Mouse (Mus musculus): ENCODE results near the gene Clec4n. TPM values are rescaled to one million over a fixed set of nuclear protein-coding genes. Genes with fewer than 3 reads are reported as not detected.
"Not testable (repeated sequence)": the region's sequence is repeated elsewhere in the genome, so short reads cannot be mapped to it uniquely, and the experiment has no call there.

The Clec4n gene
- polyA plus RNA-seq, 1 experiment from 2014 or later, result 1.6 TPM

- Histone ChIP-seq H3K9ac (replicated peaks) (no peak overlapping the region), H3K36me3 (no peaks in the 10 kb centered on the region), H3K9me3 (no peaks in the 10 kb centered on the region), H3K4me3 (no peak overlapping the region), H3K27me3 (no peaks in the 10 kb centered on the region), H3K27ac (replicated peaks) (no peak overlapping the region), H3K4me2 (replicated peaks) (no peak overlapping the region), H3K4me1 (no peaks in the 10 kb centered on the region)
- no peak for ATAC-seq (ENCODE audit: low FRiP score, low read depth)
- WGBS, result 85% methylated on average over 4 of the region's 4 CpGs
Observed at GRCm38 (mm10) chr6:123259889-123260603, 30.4 kb downstream of the Clec4n start.

GRCm38 (mm10) chr6:123260868-123261267 is 31.2 kb downstream of the Clec4n start:
- WGBS, result 95% methylated on average over 1 of the region's 1 CpGs
- ATAC-seq (ENCODE audit: low FRiP score, low read depth), result no peak
- Histone ChIP-seq H3K4me3 (no peak overlapping the region), H3K36me3 (no peaks in the 10 kb centered on the region), H3K4me2 (replicated peaks) (no peak overlapping the region), H3K4me1 (no peaks in the 10 kb centered on the region), H3K27ac (replicated peaks) (no peak overlapping the region), H3K9me3 (no peaks in the 10 kb centered on the region), H3K9ac (replicated peaks) (no peak overlapping the region), H3K27me3 (no peaks in the 10 kb centered on the region)

GRCm38 (mm10) chr6:123261555-123262161 is 32.0 kb downstream of the Clec4n start, which contains the start of gene Clec4d:
Clec4d (plus strand) TSS chr6:123262111.
- Histone ChIP-seq H3K9ac (replicated peaks) (no peak within 1 kb of the TSS), H3K4me3 (no peak within 1 kb of the TSS), H3K4me1 (no peaks in the 10 kb centered on the region), H3K9me3 (no peaks in the 10 kb centered on the region), H3K27me3 (no peaks in the 10 kb centered on the region), H3K27ac (replicated peaks) (no peak within 1 kb of the TSS), H3K4me2 (replicated peaks) (no peak within 1 kb of the TSS), H3K36me3 (no peaks in the 10 kb centered on the region)
- ATAC-seq (ENCODE audit: low FRiP score, low read depth), result no peak
- 82% methylated on average over 4 of the region's 4 CpGs for whole genome bisulfite sequencing

- H3K4me3 ChIP-seq, result no peak overlapping the region
- H3K36me3 ChIP-seq, result no peaks in the 10 kb centered on the region
- no peaks in the 10 kb centered on the region for H3K4me1 ChIP-seq
- no peak overlapping the region for H3K27ac ChIP-seq (replicated peaks)
- 93% methylated on average over 3 of the region's 3 CpGs for WGBS
- no peak overlapping the region for H3K9ac ChIP-seq (replicated peaks)
- no peak overlapping the region for H3K4me2 ChIP-seq (replicated peaks)
- H3K27me3 ChIP-seq, result no peaks in the 10 kb centered on the region
- no peaks in the 10 kb centered on the region for H3K9me3 ChIP-seq
- ATAC-seq (ENCODE audit: low FRiP score, low read depth), result peak; percentile 16; the same call in 1 of the 2 replicates
Observed at GRCm38 (mm10) chr6:123264194-123264593, 34.6 kb downstream of the Clec4n start.

GRCm38 (mm10) chr6:123265809-123266208 is 36.2 kb downstream of the Clec4n start:
- H3K27ac ChIP-seq (replicated peaks), result no peak overlapping the region
- no peak for ATAC-seq (ENCODE audit: low FRiP score, low read depth)
- H3K27me3 ChIP-seq, result no peaks in the 10 kb centered on the region
- H3K4me3 ChIP-seq, result no peak overlapping the region
- no peak overlapping the region for H3K9ac ChIP-seq (replicated peaks)
- no peaks in the 10 kb centered on the region for H3K4me1 ChIP-seq
- no peaks in the 10 kb centered on the region for H3K36me3 ChIP-seq
- no peaks in the 10 kb centered on the region for H3K9me3 ChIP-seq
- WGBS, result 95% methylated on average over 4 of the region's 4 CpGs
- no peak overlapping the region for H3K4me2 ChIP-seq (replicated peaks)

GRCm38 (mm10) chr6:123266945-123267344 is 37.3 kb downstream of the Clec4n start:
- no peak overlapping the region for H3K4me2 ChIP-seq (replicated peaks)
- no peaks in the 10 kb centered on the region for H3K4me1 ChIP-seq
- WGBS, result 95% methylated on average over 5 of the region's 5 CpGs
- H3K9me3 ChIP-seq, result no peaks in the 10 kb centered on the region
- H3K4me3 ChIP-seq, result no peak overlapping the region
- H3K27ac ChIP-seq (replicated peaks), result no peak overlapping the region
- ATAC-seq (ENCODE audit: low FRiP score, low read depth), result no peak
- no peaks in the 10 kb centered on the region for H3K27me3 ChIP-seq
- no peaks in the 10 kb centered on the region for H3K36me3 ChIP-seq
- no peak overlapping the region for H3K9ac ChIP-seq (replicated peaks)

GRCm38 (mm10) chr6:123279443-123279842 is 49.8 kb downstream of the Clec4n start:
- H3K27ac ChIP-seq (replicated peaks), result no peak overlapping the region
- WGBS, result 84% methylated on average over 2 of the region's 2 CpGs
- H3K36me3 ChIP-seq, result no peaks in the 10 kb centered on the region
- no peaks in the 10 kb centered on the region for H3K27me3 ChIP-seq
- ATAC-seq (ENCODE audit: low FRiP score, low read depth), result no peak
- no peak overlapping the region for H3K9ac ChIP-seq (replicated peaks)
- no peak overlapping the region for H3K4me2 ChIP-seq (replicated peaks)
- H3K4me3 ChIP-seq, result no peak overlapping the region
- H3K9me3 ChIP-seq, result no peaks in the 10 kb centered on the region
- H3K4me1 ChIP-seq, result no peaks in the 10 kb centered on the region

- ATAC-seq (ENCODE audit: low FRiP score, low read depth), result no peak
- Histone ChIP-seq H3K9ac (replicated peaks) (no peak overlapping the region), H3K4me1 (no peaks in the 10 kb centered on the region), H3K4me2 (replicated peaks) (no peak overlapping the region), H3K27ac (replicated peaks) (no peak overlapping the region), H3K36me3 (no peaks in the 10 kb centered on the region), H3K9me3 (no peaks in the 10 kb centered on the region), H3K27me3 (no peaks in the 10 kb centered on the region), H3K4me3 (no peak overlapping the region)
- WGBS, result 91% methylated on average over 2 of the region's 2 CpGs
Observed at GRCm38 (mm10) chr6:123286311-123286710, 56.7 kb downstream of the Clec4n start.

GRCm38 (mm10) chr6:123288931-123289330 is 59.3 kb downstream of the Clec4n start:
- H3K27ac ChIP-seq (replicated peaks), result no peak overlapping the region
- no peaks in the 10 kb centered on the region for H3K4me1 ChIP-seq
- H3K36me3 ChIP-seq, result no peaks in the 10 kb centered on the region
- no peak for ATAC-seq (ENCODE audit: low FRiP score, low read depth)
- H3K27me3 ChIP-seq, result no peaks in the 10 kb centered on the region
- no peaks in the 10 kb centered on the region for H3K9me3 ChIP-seq
- H3K4me2 ChIP-seq (replicated peaks), result no peak overlapping the region
- no peak overlapping the region for H3K4me3 ChIP-seq
- H3K9ac ChIP-seq (replicated peaks), result no peak overlapping the region
- 84% methylated on average over 10 of the region's 10 CpGs for WGBS

GRCm38 (mm10) chr6:123289753-123290152 is 60.1 kb downstream of the Clec4n start, which contains the start of gene Clec4e:
Clec4e (minus strand) TSS chr6:123289870.
- H3K27me3 ChIP-seq, result no peaks in the 10 kb centered on the region
- no peaks in the 10 kb centered on the region for H3K9me3 ChIP-seq
- WGBS, result 82% methylated on average over 4 of the region's 4 CpGs
- H3K36me3 ChIP-seq, result no peaks in the 10 kb centered on the region
- H3K4me2 ChIP-seq (replicated peaks), result no peak within 1 kb of the TSS
- no peak for ATAC-seq (ENCODE audit: low FRiP score, low read depth)
- H3K4me3 ChIP-seq, result no peak within 1 kb of the TSS
- H3K9ac ChIP-seq (replicated peaks), result no peak within 1 kb of the TSS
- H3K27ac ChIP-seq (replicated peaks), result no peak within 1 kb of the TSS
- H3K4me1 ChIP-seq, result no peaks in the 10 kb centered on the region

- WGBS, result 97% methylated on average over 1 of the region's 1 CpGs
- H3K4me3 ChIP-seq, result no peak overlapping the region
Observed at GRCm38 (mm10) chr6:123292751-123293400, 63.2 kb downstream of the Clec4n start.

GRCm38 (mm10) chr6:123293509-123293908 is 63.9 kb downstream of the Clec4n start:
- not testable (repeated sequence) for ATAC-seq (ENCODE audit: low FRiP score, low read depth)
- WGBS, result 91% methylated on average over 11 of the region's 11 CpGs

More at GRCm38 (mm10) chr6:123292751-123293400, 63.2 kb downstream of the Clec4n start:
- ATAC-seq (ENCODE audit: low FRiP score, low read depth), result no peak
- Histone ChIP-seq H3K4me2 (replicated peaks) (no peak overlapping the region), H3K9ac (replicated peaks) (no peak overlapping the region), H3K27ac (replicated peaks) (no peak overlapping the region), H3K4me1 (no peaks in the 10 kb centered on the region), H3K27me3 (no peaks in the 10 kb centered on the region), H3K36me3 (no peaks in the 10 kb centered on the region), H3K9me3 (no peaks in the 10 kb centered on the region)

More at GRCm38 (mm10) chr6:123293509-123293908, 63.9 kb downstream of the Clec4n start:
- H3K4me3 ChIP-seq; H3K4me2 ChIP-seq (replicated peaks); H3K4me1 ChIP-seq; H3K27me3 ChIP-seq; H3K9me3 ChIP-seq; H3K36me3 ChIP-seq; H3K9ac ChIP-seq (replicated peaks); H3K27ac ChIP-seq (replicated peaks): not testable (repeated sequence)
